Mouse (Mus musculus): ENCODE data around the gene Xrcc2. TPM values are rescaled to one million over a fixed set of nuclear protein-coding genes. Genes with fewer than 3 reads are reported as not detected.

Xrcc2 gene
- total and polyA plus RNA-seq, 2 experiments from 2014 or later = 5.7 to 13.4 TPM

GRCm38 (mm10) chr5:25671696-25672520 is 33.7 kb downstream of the Xrcc2 start:
- Histone ChIP-seq H3K9me3 (ENCODE audit: low read length) (no peaks in the 10 kb centered on the region), H3K9ac (replicated peaks; ENCODE audit: low read length) (no peak overlapping the region), H3K4me3 (ENCODE audit: low read length) (no peak overlapping the region), H3K36me3 (ENCODE audit: insufficient read depth, low read length) (no peaks in the 10 kb centered on the region), H3K27me3 (ENCODE audit: insufficient read depth, low read length) (no peaks in the 10 kb centered on the region), H3K4me1 (ENCODE audit: insufficient read depth, low read length) (no peaks in the 10 kb centered on the region), H3K27ac (no peak overlapping the region), H3K4me2 (ENCODE audit: low read depth, low read length) (no peak overlapping the region)
- no peak for TF ChIP-seq CTCF (IDR thresholded peaks at IDR 0.05; ENCODE audit: low read depth)
- DNase-seq (ENCODE audit: low spot score) (no peak), ATAC-seq (no peak)
- WGBS = 93% methylated on average over 31 of the region's 31 CpGs

- Histone ChIP-seq H3K27ac (no peak overlapping the region), H3K36me3 (ENCODE audit: insufficient read depth, low read length) (no peaks in the 10 kb centered on the region), H3K4me2 (ENCODE audit: low read depth, low read length) (no peak overlapping the region), H3K4me3 (ENCODE audit: low read length) (no peak overlapping the region), H3K9ac (replicated peaks; ENCODE audit: low read length) (no peak overlapping the region), H3K27me3 (ENCODE audit: insufficient read depth, low read length) (no peaks in the 10 kb centered on the region), H3K9me3 (ENCODE audit: low read length) (no peaks in the 10 kb centered on the region), H3K4me1 (ENCODE audit: insufficient read depth, low read length) (no peaks in the 10 kb centered on the region)
- ATAC-seq = no peak
- TF ChIP-seq CTCF (IDR thresholded peaks at IDR 0.05; ENCODE audit: low read depth) = no peak
- no peak for DNase-seq (ENCODE audit: low spot score)
- WGBS = 52% methylated on average over 3 of the region's 3 CpGs
These were observed 34.6 kb downstream of the Xrcc2 start for GRCm38 (mm10) chr5:25671051-25671450.

GRCm38 (mm10) chr5:25668306-25668705 is 37.3 kb downstream of the Xrcc2 start:
- Histone ChIP-seq H3K27me3 (ENCODE audit: insufficient read depth, low read length) (no peaks in the 10 kb centered on the region), H3K4me3 (ENCODE audit: low read length) (no peak overlapping the region), H3K4me1 (ENCODE audit: insufficient read depth, low read length) (no peaks in the 10 kb centered on the region), H3K9me3 (ENCODE audit: low read length) (no peaks in the 10 kb centered on the region), H3K9ac (replicated peaks; ENCODE audit: low read length) (no peak overlapping the region), H3K27ac (no peak overlapping the region), H3K36me3 (ENCODE audit: insufficient read depth, low read length) (no peaks in the 10 kb centered on the region), H3K4me2 (ENCODE audit: low read depth, low read length) (no peak overlapping the region)
- TF ChIP-seq CTCF (IDR thresholded peaks at IDR 0.05; ENCODE audit: low read depth) = no peak
- WGBS = 88% methylated on average over 9 of the region's 9 CpGs
- ATAC-seq (no peak), DNase-seq (ENCODE audit: low spot score) (no peak)

GRCm38 (mm10) chr5:25666684-25667083 is 38.9 kb downstream of the Xrcc2 start:
- no peak for TF ChIP-seq CTCF (IDR thresholded peaks at IDR 0.05; ENCODE audit: low read depth)
- Histone ChIP-seq H3K4me2 (ENCODE audit: low read depth, low read length) (no peak overlapping the region), H3K27me3 (ENCODE audit: insufficient read depth, low read length) (no peaks in the 10 kb centered on the region), H3K36me3 (ENCODE audit: insufficient read depth, low read length) (no peaks in the 10 kb centered on the region), H3K27ac (no peak overlapping the region), H3K9me3 (ENCODE audit: low read length) (no peaks in the 10 kb centered on the region), H3K9ac (replicated peaks; ENCODE audit: low read length) (no peak overlapping the region), H3K4me1 (ENCODE audit: insufficient read depth, low read length) (no peaks in the 10 kb centered on the region), H3K4me3 (ENCODE audit: low read length) (no peak overlapping the region)
- 87% methylated on average over 9 of the region's 9 CpGs for WGBS
- no peak for DNase-seq (ENCODE audit: low spot score)
- ATAC-seq = no peak

- no peak overlapping the region for H3K4me2 ChIP-seq (ENCODE audit: low read depth, low read length)
- 31% methylated on average over 4 of the region's 4 CpGs for WGBS
- no peaks in the 10 kb centered on the region for H3K36me3 ChIP-seq (ENCODE audit: insufficient read depth, low read length)
- no peak for TF ChIP-seq CTCF (IDR thresholded peaks at IDR 0.05; ENCODE audit: low read depth)
- H3K9me3 ChIP-seq (ENCODE audit: low read length) = no peaks in the 10 kb centered on the region
- no peak overlapping the region for H3K4me3 ChIP-seq (ENCODE audit: low read length)
- no peak overlapping the region for H3K9ac ChIP-seq (replicated peaks; ENCODE audit: low read length)
- no peaks in the 10 kb centered on the region for H3K4me1 ChIP-seq (ENCODE audit: insufficient read depth, low read length)
- ATAC-seq = 0 out of 2 replicates have a peak, but pooled peaks have one; percentile 18
- no peak overlapping the region for H3K27ac ChIP-seq
- peak; percentile 56 for DNase-seq (ENCODE audit: low spot score)
- H3K27me3 ChIP-seq (ENCODE audit: insufficient read depth, low read length) = no peaks in the 10 kb centered on the region
These were observed 39.5 kb downstream of the Xrcc2 start for GRCm38 (mm10) chr5:25666108-25666507.

- no peak overlapping the region for H3K4me3 ChIP-seq (ENCODE audit: low read length)
- no peak overlapping the region for H3K4me2 ChIP-seq (ENCODE audit: low read depth, low read length)
- H3K9ac ChIP-seq (replicated peaks; ENCODE audit: low read length) = no peak overlapping the region
- ATAC-seq (no peak), DNase-seq (ENCODE audit: low spot score) (no peak)
- H3K36me3 ChIP-seq (ENCODE audit: insufficient read depth, low read length) = no peaks in the 10 kb centered on the region
- no peaks in the 10 kb centered on the region for H3K9me3 ChIP-seq (ENCODE audit: low read length)
- H3K4me1 ChIP-seq (ENCODE audit: insufficient read depth, low read length) = no peaks in the 10 kb centered on the region
- no peaks in the 10 kb centered on the region for H3K27me3 ChIP-seq (ENCODE audit: insufficient read depth, low read length)
- H3K27ac ChIP-seq = no peak overlapping the region
- TF ChIP-seq CTCF (IDR thresholded peaks at IDR 0.05; ENCODE audit: low read depth) = no peak
- 72% methylated on average over 10 of the region's 10 CpGs for WGBS
These were observed 40.1 kb downstream of the Xrcc2 start for GRCm38 (mm10) chr5:25665516-25665915.

GRCm38 (mm10) chr5:25663165-25663564 is 42.5 kb downstream of the Xrcc2 start:
- H3K27ac ChIP-seq = no peak overlapping the region
- 78% methylated on average over 2 of the region's 2 CpGs for WGBS
- no peaks in the 10 kb centered on the region for H3K36me3 ChIP-seq (ENCODE audit: insufficient read depth, low read length)
- DNase-seq (ENCODE audit: low spot score) (no peak), ATAC-seq (no peak)
- no peak overlapping the region for H3K9ac ChIP-seq (replicated peaks; ENCODE audit: low read length)
- no peaks in the 10 kb centered on the region for H3K9me3 ChIP-seq (ENCODE audit: low read length)
- H3K4me2 ChIP-seq (ENCODE audit: low read depth, low read length) = no peak overlapping the region
- TF ChIP-seq CTCF (IDR thresholded peaks at IDR 0.05; ENCODE audit: low read depth) = no peak
- no peak overlapping the region for H3K4me3 ChIP-seq (ENCODE audit: low read length)
- H3K27me3 ChIP-seq (ENCODE audit: insufficient read depth, low read length) = no peaks in the 10 kb centered on the region
- no peaks in the 10 kb centered on the region for H3K4me1 ChIP-seq (ENCODE audit: insufficient read depth, low read length)

Data from hindbrain, postnatal 0 days (tissue).